Mouse (Mus musculus) megakaryocyte, embryonic 14.5 days (primary cell): Measurements from ENCODE around the gene Nfix.

Experiments
- FLI1 ChIP-seq: IDR thresholded peaks from 2 replicates; pipeline ENCODE4 v1.6.1; 2012; ENCODE audit warnings: low read length, inconsistent platforms, mixed read lengths
- GATA1 ChIP-seq: IDR thresholded peaks from 3 replicates; pipeline ENCODE4 v1.6.1; 2012; ENCODE audit warnings: mixed read lengths, low read length, inconsistent platforms, borderline replicate concordance

GRCm38 (mm10) chr8:84689091-84689915, 110.8 kb downstream of the Nfix start:
- TF ChIP-seq GATA1: no peak
- TF ChIP-seq FLI1: no peak
